Mouse (Mus musculus) liver, embryonic 12.5 days (tissue): ENCODE results near the gene Stkld1. TPM values are rescaled to one million over a fixed set of nuclear protein-coding genes. Genes with fewer than 3 reads are reported as not detected.

ENCODE experiments used
- ATAC-seq: fragments of 200-750 bp; cut with Nextera tagmentation; 2 replicates; pipeline ENCODE4 v1.8.0; 2017; ENCODE audit warnings: moderate number of reproducible peaks, mild to moderate bottlenecking, moderate library complexity
- H3K27ac ChIP-seq: fragments of 300-500 bp; sonication (generic); 2 replicates; pipeline ENCODE4 v1.5.1; 2016; ENCODE audit warnings: mild to moderate bottlenecking
- H3K27me3 ChIP-seq: fragments of 300-500 bp; sonication (generic); replicated peaks from 2 replicates; pipeline ENCODE4 v1.6.1; 2016; ENCODE audit warnings: mild to moderate bottlenecking, moderate library complexity
- H3K36me3 ChIP-seq: fragments of 300-500 bp; sonication (generic); 2 replicates; pipeline ENCODE4 v1.6.1; 2016; ENCODE audit warnings: mild to moderate bottlenecking, moderate library complexity
- H3K4me1 ChIP-seq: fragments of 300-500 bp; sonication (generic); 2 replicates; pipeline ENCODE4 v1.6.1; 2016
- H3K4me2 ChIP-seq: fragments of 300-500 bp; sonication (generic); 2 replicates; pipeline ENCODE4 v1.6.1; 2016; ENCODE audit warnings: mild to moderate bottlenecking, moderate library complexity
- H3K4me3 ChIP-seq: fragments of 300-500 bp; sonication (generic); 2 replicates; pipeline ENCODE4 v1.5.1; 2016; ENCODE audit warnings: mild to moderate bottlenecking, moderate library complexity
- H3K9ac ChIP-seq: fragments of 300-500 bp; sonication (generic); 2 replicates; pipeline ENCODE4 v1.6.1; 2016; ENCODE audit warnings: mild to moderate bottlenecking, moderate library complexity
- H3K9me3 ChIP-seq: fragments of 300-500 bp; sonication (generic); replicated peaks from 2 replicates; pipeline ENCODE4 v1.6.1; 2016; ENCODE audit warnings: mild to moderate bottlenecking, moderate library complexity
- WGBS: fragments of 180-500 bp; shearing (Covaris S2); methylation state at CpG from one replicate; pipeline ENCODE4 v1.1.7; 2016; ENCODE audit not compliant: insufficient replicate concordance; 5-methylcytosine and 5-hydroxymethylcytosine counted together
- polyA plus RNA-seq: library from polyadenylated mRNA; unstranded; fragments of >200 nt; fragmentation: Nextera tagmentation; extraction: Ambion mirVana; gene quantifications from 2 replicates; pipeline ENCODE4 v1.2.1, GENCODE M21; 2016

Stkld1 gene
- polyA plus RNA-seq, 1 experiment from 2014 or later = 0.14 TPM

GRCm38 (mm10) chr2:26980361-26980760, 46.5 kb downstream of the Stkld1 start:
- Histone ChIP-seq H3K27me3 (0 out of 2 replicates have a peak, but pooled peaks cover 4% of the 10 kb centered on the region), H3K4me1 (no peaks in the 10 kb centered on the region), H3K4me3 (no peak overlapping the region), H3K4me2 (no peak overlapping the region), H3K36me3 (no peaks in the 10 kb centered on the region), H3K27ac (no peak overlapping the region), H3K9me3 (no peaks in the 10 kb centered on the region), H3K9ac (no peak overlapping the region)
- WGBS = 36% methylated on average over 1 of the region's 1 CpGs
- ATAC-seq = no peak

DNA sequence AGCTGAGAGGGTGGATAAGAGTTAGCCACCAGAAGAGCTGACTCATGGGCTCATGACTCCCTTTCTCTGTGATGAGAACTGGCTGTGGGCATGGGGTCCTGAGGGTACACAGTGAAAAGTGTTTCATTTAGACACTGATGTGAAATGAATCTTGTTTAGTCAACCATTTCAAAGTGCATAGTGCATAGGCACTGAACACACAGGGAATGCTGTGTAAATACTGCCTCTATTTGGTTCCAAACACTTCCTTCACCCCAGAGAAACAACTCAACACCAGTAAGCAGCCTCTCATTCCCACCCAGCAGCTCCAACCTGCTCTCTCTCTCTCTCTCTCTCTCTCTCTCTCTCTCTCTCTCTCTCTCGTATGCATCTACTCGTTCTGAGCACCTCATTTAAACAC, 50.3 kb downstream of the Stkld1 start:
- Histone ChIP-seq H3K27ac (no peak overlapping the region), H3K4me2 (no peak overlapping the region), H3K4me3 (no peak overlapping the region), H3K9me3 (no peaks in the 10 kb centered on the region), H3K9ac (no peak overlapping the region), H3K4me1 (no peaks in the 10 kb centered on the region), H3K27me3 (0 out of 2 replicates have a peak, but pooled peaks cover 4% of the 10 kb centered on the region), H3K36me3 (no peaks in the 10 kb centered on the region)
- no peak for ATAC-seq
- WGBS = 59% methylated on average over 2 of the region's 2 CpGs

DNA sequence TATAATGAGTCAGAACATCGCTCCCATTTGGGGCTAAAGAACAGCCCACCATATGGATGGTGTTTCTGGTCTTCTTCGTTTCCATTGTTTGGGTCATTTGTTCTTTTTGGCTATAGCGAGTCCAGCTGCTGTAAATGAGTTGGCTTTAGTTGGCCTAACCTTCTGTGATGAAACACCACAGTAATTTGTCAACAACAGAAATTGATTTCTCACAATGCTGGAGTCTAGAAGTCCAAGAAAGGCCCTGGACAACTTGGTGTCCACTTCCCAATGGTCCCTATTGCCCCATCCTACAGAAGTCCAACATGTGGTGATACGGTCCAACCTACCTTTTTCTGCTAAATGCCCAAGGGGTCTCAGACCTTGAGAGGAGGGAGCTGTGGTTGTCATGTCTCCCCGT, 50.8 kb downstream of the Stkld1 start:
- ATAC-seq = no peak
- no peak overlapping the region for H3K4me3 ChIP-seq
- H3K27me3 ChIP-seq = 0 out of 2 replicates have a peak, but pooled peaks cover 4% of the 10 kb centered on the region
- H3K4me1 ChIP-seq = no peaks in the 10 kb centered on the region
- WGBS = 68% methylated on average over 5 of the region's 5 CpGs
- H3K9me3 ChIP-seq = no peaks in the 10 kb centered on the region
- no peak overlapping the region for H3K4me2 ChIP-seq
- no peaks in the 10 kb centered on the region for H3K36me3 ChIP-seq
- no peak overlapping the region for H3K27ac ChIP-seq
- H3K9ac ChIP-seq = no peak overlapping the region

GRCm38 (mm10) chr2:26993936-26994335, 60.1 kb downstream of the Stkld1 start:
- ATAC-seq = no peak
- Histone ChIP-seq H3K4me3 (no peak overlapping the region), H3K36me3 (no peaks in the 10 kb centered on the region), H3K4me1 (0 out of 2 replicates have a peak, but pooled peaks cover 3% of the 10 kb centered on the region), H3K9ac (no peak overlapping the region), H3K9me3 (no peaks in the 10 kb centered on the region), H3K4me2 (no peak overlapping the region), H3K27me3 (no peaks in the 10 kb centered on the region), H3K27ac (no peak overlapping the region)
- 54% methylated on average over 3 of the region's 3 CpGs for WGBS

- Histone ChIP-seq H3K9me3 (no peaks in the 10 kb centered on the region), H3K27me3 (no peaks in the 10 kb centered on the region), H3K36me3 (no peaks in the 10 kb centered on the region), H3K4me3 (no peak overlapping the region), H3K4me2 (no peak overlapping the region), H3K27ac (no peak overlapping the region), H3K4me1 (0 out of 2 replicates have a peak, but pooled peaks cover 3% of the 10 kb centered on the region), H3K9ac (no peak overlapping the region)
- ATAC-seq = no peak
- 77% methylated on average over 1 of the region's 1 CpGs for WGBS
Observed at GRCm38 (mm10) chr2:26997498-26997897, 63.7 kb downstream of the Stkld1 start.

DNA sequence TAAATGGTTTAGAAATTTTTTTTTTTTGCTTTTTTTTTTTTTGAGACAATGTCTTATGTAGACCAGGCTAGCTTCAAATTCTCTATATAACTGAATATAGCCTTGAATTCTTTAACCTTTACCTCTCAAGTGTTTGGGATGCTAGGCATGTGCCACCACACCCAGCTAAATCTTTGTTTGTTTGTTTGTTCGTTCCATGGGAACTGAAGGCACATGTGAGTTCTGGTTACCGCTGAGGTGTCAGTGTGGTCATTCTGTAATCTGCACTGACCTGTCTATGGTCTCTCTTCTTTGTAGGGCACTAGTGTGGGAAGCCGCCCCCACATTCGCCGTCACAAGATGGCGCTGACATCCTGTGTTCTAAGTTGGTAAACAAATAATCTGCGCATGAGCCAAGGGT, 64.1 kb downstream of the Stkld1 start:
- H3K9me3 ChIP-seq = no peaks in the 10 kb centered on the region
- 0 out of 2 replicates have a peak, but pooled peaks cover 3% of the 10 kb centered on the region for H3K4me1 ChIP-seq
- H3K27me3 ChIP-seq = no peaks in the 10 kb centered on the region
- H3K4me2 ChIP-seq = no peak overlapping the region
- H3K9ac ChIP-seq = no peak overlapping the region
- H3K27ac ChIP-seq = no peak overlapping the region
- H3K4me3 ChIP-seq = no peak overlapping the region
- WGBS = 79% methylated on average over 7 of the region's 7 CpGs
- H3K36me3 ChIP-seq = no peaks in the 10 kb centered on the region
- no peak for ATAC-seq

Other genes starting within 250 kb of the Stkld1 start
- not detected in 2 replicates for gene Abo, start 69.1 kb upstream of the Stkld1 start, polyA plus RNA-seq
- gene Surf6, start 31.2 kb upstream of the Stkld1 start, polyA plus RNA-seq = 21.6 and 23.8 TPM in 2 replicates
- 30.0 and 32.1 TPM in 2 replicates for gene Med22, start 23.4 kb upstream of the Stkld1 start, polyA plus RNA-seq
- gene Rpl7a, start 23.3 kb upstream of the Stkld1 start, polyA plus RNA-seq = 560 and 587 TPM in 2 replicates
- 46.3 and 48.1 TPM in 2 replicates for gene Surf2, start 17.7 kb upstream of the Stkld1 start, polyA plus RNA-seq
- gene Surf1, start 17.5 kb upstream of the Stkld1 start, polyA plus RNA-seq = 41.6 and 42.5 TPM in 2 replicates
- 120 and 124 TPM in 2 replicates for gene Surf4, start 119 bp upstream of the Stkld1 start, polyA plus RNA-seq
- gene Rexo4, start 30.3 kb downstream of the Stkld1 start, polyA plus RNA-seq = 33.8 and 35.2 TPM in 2 replicates
- 0.96 and 1.1 TPM in 2 replicates for gene Adamts13, start 39.4 kb downstream of the Stkld1 start, polyA plus RNA-seq
- gene Cacfd1, start 75.9 kb downstream of the Stkld1 start, polyA plus RNA-seq = 16.5 and 19.1 TPM in 2 replicates
- 0.31 and 0.36 TPM in 2 replicates for gene Slc2a6, start 94.0 kb downstream of the Stkld1 start, polyA plus RNA-seq
- 0.14 and 0.90 TPM in 2 replicates for gene Mymk, start 138.1 kb downstream of the Stkld1 start, polyA plus RNA-seq
- gene Adamtsl2, start 145.3 kb downstream of the Stkld1 start, polyA plus RNA-seq = 0.77 and 1.3 TPM in 2 replicates
- 0.08 TPM in 1 of 2 replicates, not detected in the other for gene Fam163b, start 208.4 kb downstream of the Stkld1 start, polyA plus RNA-seq
- 0.05 and 0.12 TPM in 2 replicates for gene Dbh, start 231.2 kb downstream of the Stkld1 start, polyA plus RNA-seq